Mouse (Mus musculus): Measurements from ENCODE around the gene Pank1.
A peak's percentile ranks its signal among the peaks of the same experiment; 100 is the strongest.

Gene Pank1

DNA sequence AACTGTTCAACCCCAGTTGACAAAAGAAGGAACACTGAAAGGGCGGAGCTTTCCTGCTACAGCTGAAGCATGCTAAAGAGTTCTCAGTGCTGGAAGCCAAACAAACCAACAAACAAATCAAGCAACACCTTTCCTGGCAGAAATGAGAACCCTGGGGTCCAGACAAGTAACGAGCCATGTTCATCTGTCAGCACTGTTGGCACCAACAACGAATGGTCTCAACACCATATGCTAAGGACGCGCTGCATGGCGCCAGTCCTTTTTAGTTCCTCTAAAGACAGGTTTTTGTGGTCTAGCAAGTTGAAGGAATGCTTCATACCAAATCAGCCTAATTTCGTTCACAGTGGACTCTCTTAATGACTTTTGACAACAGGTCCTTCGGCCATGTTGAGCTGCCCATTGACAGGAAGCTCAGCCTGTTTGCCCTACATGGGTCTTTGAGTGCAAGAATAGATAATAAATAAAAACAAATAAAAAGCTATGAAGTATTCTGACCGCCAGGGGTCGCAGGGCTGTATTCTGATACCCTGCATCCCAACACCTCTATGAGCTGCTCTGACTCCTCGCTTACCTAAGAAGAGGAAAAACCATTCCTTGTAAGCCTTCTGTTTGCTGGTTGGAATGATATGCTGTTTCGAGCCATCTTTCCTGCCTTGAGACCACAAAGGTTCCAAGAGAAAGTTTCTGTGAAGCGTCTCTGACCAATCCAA lies 53.2 kb downstream of the Pank1 start:
- peak in 1 of 2 experiments; percentile 45 for DNase-seq (ENCODE audit: low spot score in 2 of 2)

DNA sequence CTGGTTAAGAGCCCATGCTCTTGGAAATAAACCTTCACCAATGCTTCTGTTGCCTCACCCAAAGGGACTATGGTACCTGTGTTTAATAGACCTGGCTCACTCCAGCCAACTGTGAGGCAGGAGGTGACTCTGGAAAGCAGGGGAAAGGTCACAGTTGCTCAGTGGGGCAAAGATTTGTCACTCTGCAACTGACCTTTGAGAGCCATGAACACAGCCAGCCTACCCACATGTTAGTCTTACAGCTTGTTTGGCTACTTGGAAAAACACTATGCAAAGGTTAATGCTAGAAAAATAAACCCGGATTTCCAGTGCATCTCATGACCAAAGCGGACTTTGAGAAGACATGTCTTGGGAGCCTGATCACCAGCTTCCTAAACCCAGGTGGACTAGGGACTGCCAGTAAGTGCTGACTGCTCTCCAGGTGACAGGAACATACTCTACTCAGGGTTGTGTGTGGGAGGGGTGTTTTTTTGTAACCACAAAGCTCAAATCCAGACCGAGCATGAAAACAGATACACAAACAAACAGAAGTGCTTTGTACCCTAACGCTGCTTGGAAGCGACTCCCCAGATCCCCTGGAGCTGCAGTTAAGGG lies 59.6 kb downstream of the Pank1 start:
- DNase-seq (ENCODE audit: low spot score in 2 of 2): no peak

DNA sequence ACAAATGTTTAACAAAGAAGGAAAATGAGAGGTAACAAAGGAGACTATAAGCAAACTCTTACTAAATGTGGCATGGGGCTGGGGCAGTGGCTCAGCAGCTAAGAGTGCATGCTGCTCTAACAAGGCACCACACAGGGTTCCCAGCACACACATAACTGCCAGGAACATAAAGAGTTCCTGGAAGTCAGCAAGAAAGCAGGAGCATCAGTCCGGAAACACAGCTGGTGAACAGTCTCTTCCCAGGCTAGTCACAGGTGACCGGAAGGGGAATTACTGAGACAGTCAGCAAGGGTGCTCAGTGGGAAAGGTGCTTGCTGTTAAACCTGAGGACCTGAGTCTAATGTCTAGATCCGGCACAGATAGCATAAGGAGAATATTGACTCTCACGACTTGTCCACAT lies 63.9 kb downstream of the Pank1 start:
- DNase-seq (ENCODE audit: low spot score in 2 of 2): no peak

DNA sequence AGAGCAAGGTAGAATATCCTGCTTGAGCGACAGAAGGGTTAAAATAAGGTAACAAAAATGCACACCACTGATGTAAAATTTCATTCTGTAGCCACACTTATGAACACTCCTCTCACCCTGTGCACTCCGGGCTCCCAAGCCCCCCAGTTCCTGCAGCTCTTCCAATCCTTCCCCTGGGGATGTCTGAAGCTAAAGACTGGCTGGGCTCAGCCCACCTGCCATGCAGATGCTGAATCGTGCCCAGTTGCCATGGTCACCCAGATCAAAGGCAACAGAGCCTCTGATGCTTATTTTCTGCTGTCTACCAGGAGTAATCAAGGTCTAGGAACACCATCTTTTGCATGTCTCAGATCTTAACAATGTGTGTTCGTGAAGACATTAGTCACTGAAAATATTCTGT lies 64.6 kb downstream of the Pank1 start:
- DNase-seq (ENCODE audit: low spot score in 2 of 2): no peak

DNA sequence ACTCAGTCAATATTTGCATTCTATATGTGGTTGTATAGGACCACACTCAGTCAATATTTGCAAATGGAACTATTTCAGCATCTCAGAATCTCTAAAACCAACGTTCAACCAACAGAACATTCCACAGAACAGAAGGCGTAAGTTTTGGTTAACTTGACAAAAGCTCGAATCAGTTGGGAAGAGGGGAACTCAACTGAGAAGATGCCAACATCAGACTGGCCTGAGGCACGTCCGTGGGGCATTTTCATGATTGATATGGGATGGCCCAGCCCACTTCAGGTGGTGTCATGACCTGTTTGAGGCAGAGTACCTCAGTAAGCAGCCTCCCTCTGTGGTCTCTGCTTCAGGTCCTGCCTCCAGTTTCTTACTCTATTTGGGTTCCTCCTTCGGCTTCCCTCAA lies 65.3 kb downstream of the Pank1 start:
- DNase-seq (ENCODE audit: low spot score in 2 of 2): no peak

DNA sequence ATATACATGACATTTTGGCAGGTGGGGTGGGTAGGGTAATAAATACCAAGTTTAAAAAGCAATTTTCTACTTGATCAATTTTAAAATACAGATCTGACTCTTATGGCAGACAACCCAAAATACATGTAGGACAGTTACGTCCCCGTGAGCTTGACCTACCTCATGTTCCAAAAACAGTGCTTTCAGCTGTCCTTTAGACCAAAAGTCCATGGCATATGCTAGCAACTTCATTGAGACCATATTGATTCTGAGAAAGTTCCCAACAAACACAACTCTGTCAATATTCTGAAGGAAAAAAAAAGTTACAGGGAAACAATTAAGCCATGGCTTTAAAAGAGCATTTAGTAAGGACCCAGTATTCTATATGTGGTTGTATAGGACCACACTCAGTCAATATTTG lies 65.7 kb downstream of the Pank1 start:
- no peak for DNase-seq (ENCODE audit: low spot score in 2 of 2)

DNA sequence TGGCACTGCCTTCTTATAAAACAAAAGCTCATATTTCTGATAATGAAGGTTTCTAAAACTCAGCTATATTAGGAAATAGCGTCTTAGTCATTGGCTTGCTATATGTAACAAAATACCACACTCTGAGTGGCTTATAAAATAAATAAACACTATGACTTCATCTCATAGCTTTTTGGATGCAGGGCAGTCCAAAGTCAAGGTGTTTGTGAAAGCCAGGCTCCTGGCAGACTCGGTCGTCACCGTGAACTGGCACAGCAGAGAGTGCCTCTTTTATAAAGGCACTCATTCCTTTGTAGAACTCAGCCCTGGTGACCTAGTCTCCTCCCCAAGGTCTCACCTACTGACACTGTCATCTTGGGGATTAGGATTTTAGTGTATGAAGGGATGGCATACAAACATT lies 66.5 kb downstream of the Pank1 start:
- no peak for DNase-seq (ENCODE audit: low spot score in 2 of 2)

DNA sequence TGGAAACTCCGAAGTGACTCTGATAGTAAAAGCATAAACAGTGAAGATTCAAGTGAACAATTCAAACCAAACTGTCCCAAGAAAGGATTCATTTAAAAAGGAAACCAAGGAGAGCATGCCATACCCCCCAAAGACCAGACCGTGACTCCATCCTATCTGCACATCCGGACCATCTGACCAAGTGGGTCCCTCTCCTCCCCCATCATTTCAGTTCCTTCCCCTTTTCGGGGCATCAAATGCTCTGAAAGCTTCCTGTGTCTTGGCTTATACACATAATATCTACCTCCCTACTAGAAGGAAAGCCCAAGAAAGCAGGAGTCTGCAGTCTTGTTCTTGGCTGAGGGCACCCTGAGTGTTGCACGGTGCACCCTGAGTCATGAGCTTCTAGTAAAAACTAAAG lies 72.1 kb downstream of the Pank1 start:
- DNase-seq (ENCODE audit: low spot score in 2 of 2): no peak

DNA sequence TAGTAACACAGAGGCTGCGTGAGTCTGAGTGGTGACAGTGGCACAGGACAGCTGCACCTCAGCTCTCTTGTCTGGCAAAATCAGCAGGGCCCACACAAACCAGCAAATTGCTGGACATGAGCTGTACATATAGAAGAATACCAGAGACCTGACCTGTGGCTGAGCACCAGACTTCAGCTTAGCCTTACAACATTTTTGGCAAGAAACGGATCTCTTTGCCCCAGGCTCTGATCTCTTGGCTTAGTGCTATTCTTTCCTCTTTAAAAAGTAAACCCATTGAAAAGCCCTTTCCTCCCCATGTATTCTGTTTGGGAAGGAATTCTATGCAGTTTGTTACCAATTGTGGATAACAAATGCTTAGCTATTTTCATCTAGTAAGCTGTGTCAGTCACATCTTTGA lies 74.2 kb downstream of the Pank1 start:
- no peak for DNase-seq (ENCODE audit: low spot score in 2 of 2)

DNA sequence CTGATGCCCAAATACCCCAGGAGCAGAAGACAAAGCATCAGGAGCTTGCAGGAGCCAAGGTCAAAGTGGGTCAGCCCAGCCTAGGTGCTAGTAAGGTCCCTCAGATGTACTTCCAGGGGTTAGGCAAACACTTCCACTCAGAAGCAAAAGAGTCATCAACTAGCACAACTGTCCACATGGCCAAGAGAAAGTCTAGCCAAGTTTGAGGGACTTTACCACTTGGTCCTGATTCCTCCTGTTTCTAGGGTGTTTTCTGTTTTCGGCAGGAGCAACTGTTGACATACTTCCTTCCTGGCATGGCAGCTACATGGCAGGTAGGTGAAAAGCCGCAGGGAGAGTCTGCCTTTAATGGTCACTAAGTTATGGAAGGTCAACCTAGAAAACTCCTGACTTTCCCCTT lies 74.7 kb downstream of the Pank1 start:
- DNase-seq (ENCODE audit: low spot score in 2 of 2): no peak

DNA sequence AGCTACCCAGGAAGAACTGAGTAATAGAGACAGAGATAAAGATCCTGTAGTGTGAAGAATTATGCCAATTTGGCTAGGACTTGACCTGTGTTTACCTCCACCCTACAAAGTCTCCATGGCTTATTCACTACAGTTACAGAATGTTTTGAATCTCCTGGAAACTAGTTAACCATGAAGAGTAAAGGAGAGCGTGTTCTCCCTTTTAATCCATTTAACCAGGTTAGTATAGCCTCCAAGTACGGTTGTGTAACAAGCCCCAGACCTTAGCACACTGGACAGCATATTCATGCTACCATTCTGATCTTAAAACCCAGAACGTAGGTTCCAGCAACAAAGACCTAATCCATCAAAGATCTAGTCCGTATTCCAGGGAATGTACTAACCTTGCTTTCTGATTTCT lies 75.9 kb downstream of the Pank1 start:
- DNase-seq (ENCODE audit: low spot score in 2 of 2): no peak

DNA sequence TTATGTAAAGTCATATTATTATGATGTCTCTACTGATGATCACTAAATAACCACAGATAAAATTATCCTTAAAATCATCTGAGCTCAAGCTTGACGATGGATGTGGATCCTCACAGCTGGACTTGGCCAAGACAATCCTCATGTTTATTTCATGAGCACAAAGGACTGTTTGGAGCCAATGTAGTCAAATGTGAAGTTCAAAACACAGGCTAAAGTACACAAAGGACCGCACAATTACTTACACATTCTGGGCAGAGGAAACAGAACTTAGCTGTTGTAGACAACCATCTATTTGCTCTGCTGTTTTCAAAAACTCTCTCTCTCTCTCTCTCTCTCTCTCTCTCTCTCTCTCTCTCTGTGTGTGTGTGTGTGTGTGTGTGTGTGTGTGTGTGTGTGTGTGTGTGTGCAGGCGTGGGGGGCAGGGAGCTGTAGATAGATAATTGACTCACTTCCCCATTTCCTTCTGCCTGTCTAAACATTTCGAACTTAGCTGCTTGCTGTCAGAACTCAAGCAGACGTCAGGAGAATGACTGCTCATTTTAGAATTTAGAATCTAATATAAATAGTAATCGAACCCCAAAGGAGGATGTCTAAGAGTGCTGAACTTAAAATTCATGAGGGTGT lies 79.5 kb downstream of the Pank1 start:
- DNase-seq (ENCODE audit: low spot score in 2 of 2): no peak

DNA sequence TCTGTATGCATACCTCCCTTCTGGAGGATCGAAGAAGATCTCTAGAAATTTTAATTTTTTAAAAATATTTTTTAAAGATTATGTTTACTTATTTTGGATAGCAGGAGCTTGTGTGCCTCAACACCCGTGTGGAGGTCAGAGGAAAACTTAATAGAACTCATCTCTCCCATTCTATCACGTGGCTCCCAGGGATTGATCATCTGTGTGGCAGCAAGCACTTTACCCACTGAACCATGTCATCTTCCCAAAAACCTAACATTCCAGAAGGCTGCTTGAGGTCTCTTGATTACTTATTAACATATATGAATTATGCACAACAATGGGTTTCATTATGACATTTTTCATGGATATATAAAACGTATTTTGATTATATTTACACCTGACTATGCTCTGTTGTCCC lies 82.9 kb downstream of the Pank1 start:
- DNase-seq (ENCODE audit: low spot score in 2 of 2): no peak

DNA sequence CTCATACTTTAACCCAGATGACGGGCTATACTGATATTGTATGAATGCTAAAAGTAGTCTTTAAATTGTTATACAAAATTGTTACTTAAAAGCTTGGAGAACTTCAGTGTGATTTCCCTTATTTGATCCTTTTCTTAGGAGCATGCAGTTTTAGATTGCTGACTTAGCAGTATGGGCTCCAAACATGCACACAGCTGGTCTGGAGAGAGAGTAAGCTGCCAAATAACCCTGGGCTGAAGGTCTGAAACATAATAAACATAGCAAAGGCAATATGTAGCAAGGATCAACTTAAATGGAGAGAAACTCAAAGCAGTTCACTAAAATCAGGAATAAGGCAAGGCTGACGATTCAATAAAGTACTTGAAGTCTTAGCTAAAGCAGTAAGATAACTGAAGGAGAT lies 96.8 kb downstream of the Pank1 start:
- no peak for DNase-seq (ENCODE audit: low spot score in 2 of 2)

DNA sequence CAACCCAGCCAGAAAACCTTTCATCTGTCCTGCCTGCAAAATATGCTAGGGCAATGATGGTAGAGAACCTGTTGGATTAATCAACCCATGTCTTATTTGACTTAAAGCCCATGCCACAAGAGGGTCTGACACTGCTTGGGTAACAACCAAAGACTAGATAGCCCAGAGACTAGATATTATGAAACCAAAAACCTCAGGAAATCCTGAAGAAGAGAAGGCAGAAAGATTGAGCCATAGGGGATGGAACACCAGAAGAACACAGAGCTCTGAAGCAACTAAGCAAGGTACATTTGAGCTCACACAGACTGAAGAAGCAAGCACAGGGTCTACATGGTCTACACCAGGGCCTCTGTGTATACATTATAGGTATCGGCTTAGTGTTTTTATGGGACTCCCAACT lies 100.3 kb downstream of the Pank1 start:
- no peak for DNase-seq (ENCODE audit: low spot score in 2 of 2)

DNA sequence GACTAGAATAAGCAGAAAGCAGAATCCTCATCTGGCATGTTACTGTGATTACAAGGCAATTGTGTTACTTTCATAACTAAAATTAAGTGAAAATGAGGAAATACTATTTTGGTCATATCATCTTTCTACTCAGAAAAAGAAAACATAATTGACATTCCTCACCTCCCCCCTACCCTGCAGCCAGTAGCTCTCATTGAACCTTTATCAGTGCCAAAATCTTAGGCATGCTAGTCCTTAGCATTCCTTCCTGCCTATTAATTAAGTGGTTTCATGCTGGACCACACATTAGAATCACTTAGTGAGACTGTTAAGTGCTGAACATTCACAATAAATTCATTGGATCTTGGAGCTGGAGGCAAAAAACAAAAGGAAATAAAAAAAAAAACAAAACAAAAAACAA lies 101.2 kb downstream of the Pank1 start:
- DNase-seq (ENCODE audit: low spot score in 2 of 2): no peak

DNA sequence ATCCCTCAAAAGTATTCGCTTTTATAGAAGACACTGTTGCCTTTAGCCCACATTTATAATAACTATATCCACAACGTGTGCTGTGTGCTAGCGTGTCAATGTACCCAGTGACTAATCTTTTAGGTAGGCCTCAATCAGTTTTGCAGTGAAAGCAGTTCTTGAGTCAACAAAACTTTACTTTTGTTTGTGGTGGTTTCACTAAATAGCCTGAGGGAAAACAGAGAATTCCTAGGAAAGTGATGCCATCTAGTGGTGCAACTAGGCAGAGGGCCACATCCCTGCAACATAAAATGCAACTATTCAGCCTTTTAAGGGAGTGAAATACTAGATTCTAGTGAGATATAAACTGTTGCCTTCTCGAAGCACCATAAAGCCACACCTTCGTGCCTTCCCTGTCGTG lies 106.5 kb downstream of the Pank1 start:
- DNase-seq (ENCODE audit: low spot score in 2 of 2): peak; percentile 64 to 68

DNA sequence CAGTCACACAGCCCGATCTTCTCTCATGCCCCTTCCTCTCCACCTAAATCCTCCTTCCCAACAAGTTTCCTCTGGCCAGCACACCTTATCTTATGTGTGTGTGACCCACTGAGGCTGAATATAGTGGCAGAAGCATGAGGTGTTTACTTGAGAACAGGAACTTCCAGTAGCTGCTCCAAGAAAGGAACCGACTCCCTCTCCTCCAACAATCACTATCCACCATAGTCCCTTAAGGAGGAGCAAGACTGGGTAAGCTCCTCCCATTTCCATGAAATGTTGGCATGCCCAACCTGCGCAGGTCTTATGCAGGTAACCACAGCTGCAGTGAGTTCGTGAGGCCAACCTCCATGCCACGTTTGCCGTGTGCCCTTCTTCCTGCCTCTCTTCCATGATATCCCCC lies 108.5 kb downstream of the Pank1 start:
- DNase-seq (ENCODE audit: low spot score in 2 of 2): no peak

DNA sequence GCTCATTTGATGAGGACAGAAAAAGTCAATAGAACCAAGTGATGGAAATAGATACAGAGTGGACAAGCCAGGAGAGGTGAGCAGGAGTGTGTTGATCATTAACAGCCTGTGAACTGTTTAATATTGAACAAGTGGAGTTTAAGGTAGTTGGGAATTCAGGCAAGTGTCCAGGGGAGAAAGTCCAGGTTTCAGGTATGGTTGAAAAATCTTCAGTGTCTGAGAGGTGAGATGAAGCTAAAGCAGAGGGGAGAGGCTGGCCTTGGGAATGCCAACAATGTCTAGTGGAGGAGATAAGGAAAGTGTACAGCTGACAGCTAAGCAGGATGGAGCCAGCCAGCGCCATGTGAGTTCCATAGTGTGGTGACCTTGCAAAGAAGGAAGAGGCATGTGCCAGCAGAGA lies 120.5 kb downstream of the Pank1 start:
- no peak for DNase-seq (ENCODE audit: low spot score in 2 of 2)
